Mouse (Mus musculus) CD4-positive, CD25-positive, alpha-beta regulatory T cell, adult 4 months (primary cell): ENCODE data around the gene Wdr24. TPM values are rescaled to one million over a fixed set of nuclear protein-coding genes. Genes with fewer than 3 reads are reported as not detected.
"Not testable (repeated sequence)": the region's sequence is repeated elsewhere in the genome, so short reads cannot be mapped to it uniquely, and the experiment has no call there.

Experiments
- ATAC-seq: one replicate; pipeline ENCODE4 v1.8.0; 2017
- polyA plus RNA-seq, 2 experiments: library from polyadenylated mRNA; unstranded; fragments of 100-300 nt; shearing (Covaris generic); gene quantifications; one replicate each; pipeline ENCODE4 v1.2.1; 2017

The Wdr24 gene
- 10 to 100 TPM; 19.4 to 53.9 TPM for polyA plus RNA-seq

- ATAC-seq = peak; percentile 99
Observed at GRCm38 (mm10) chr17:25823452-25823851, at the start of gene Wdr24. Gene Wdr24 (plus strand): TSS chr17:25823627.

- ATAC-seq = no peak
Observed at GRCm38 (mm10) chr17:25775318-25776062, 47.9 kb upstream of the Wdr24 start.

- no peak for ATAC-seq
Observed at GRCm38 (mm10) chr17:25777948-25778347, 45.5 kb upstream of the Wdr24 start.

GRCm38 (mm10) chr17:25781339-25781738, 42.1 kb upstream of the Wdr24 start:
- no peak for ATAC-seq

- ATAC-seq = no peak
Observed at GRCm38 (mm10) chr17:25783086-25783485, 40.3 kb upstream of the Wdr24 start.

GRCm38 (mm10) chr17:25783861-25784574, 39.4 kb upstream of the Wdr24 start:
- ATAC-seq = no peak

GRCm38 (mm10) chr17:25785281-25785745, 38.1 kb upstream of the Wdr24 start, which contains the start of gene Haghl:
Gene Haghl (minus strand): TSS chr17:25785673.
- ATAC-seq = peak; percentile 90

GRCm38 (mm10) chr17:25786280-25786679, 37.1 kb upstream of the Wdr24 start, which contains the start of gene Ccdc78:
Gene Ccdc78 (plus strand): TSS chr17:25786580.
- ATAC-seq = no peak

GRCm38 (mm10) chr17:25786781-25787504, 36.5 kb upstream of the Wdr24 start:
- ATAC-seq = no peak

GRCm38 (mm10) chr17:25791320-25791842, 32.0 kb upstream of the Wdr24 start:
- no peak for ATAC-seq

- peak; percentile 64 for ATAC-seq
Observed at GRCm38 (mm10) chr17:25791843-25792527, 31.4 kb upstream of the Wdr24 start.

GRCm38 (mm10) chr17:25792615-25793014, 30.8 kb upstream of the Wdr24 start, which contains the start of gene Fam173a:
Gene Fam173a (minus strand): TSS chr17:25792901.
- ATAC-seq = peak; percentile 86

- no peak for ATAC-seq
Observed at GRCm38 (mm10) chr17:25794197-25794596, 29.2 kb upstream of the Wdr24 start.

GRCm38 (mm10) chr17:25794998-25795397, 28.4 kb upstream of the Wdr24 start:
- ATAC-seq = no peak

GRCm38 (mm10) chr17:25795609-25796092, 27.8 kb upstream of the Wdr24 start, which contains the start of gene AC134908.4:
Gene AC134908.4 (minus strand): TSS chr17:25795659.
- ATAC-seq = no peak

GRCm38 (mm10) chr17:25796211-25796771, 27.1 kb upstream of the Wdr24 start:
- ATAC-seq = no peak

- ATAC-seq = peak; percentile 60
Observed at GRCm38 (mm10) chr17:25796951-25797369, 26.5 kb upstream of the Wdr24 start, which contains the start of gene Metrn. Gene Metrn (minus strand): TSS chr17:25797136.

- peak; percentile 81 for ATAC-seq
Observed at GRCm38 (mm10) chr17:25801029-25801428, 22.4 kb upstream of the Wdr24 start.

- ATAC-seq = no peak
Observed at GRCm38 (mm10) chr17:25802825-25803517, 20.5 kb upstream of the Wdr24 start.

- ATAC-seq = no peak
Observed at GRCm38 (mm10) chr17:25806507-25806906, 16.9 kb upstream of the Wdr24 start.

- not testable (repeated sequence) for ATAC-seq
Observed at GRCm38 (mm10) chr17:25807452-25807851, 16.0 kb upstream of the Wdr24 start.
